Mouse (Mus musculus) CH12.LX (cell line): Measurements from ENCODE around the gene Gch1.

Experiments
- BHLHE40 ChIP-seq: IDR thresholded peaks from 2 replicates; pipeline ENCODE4 v1.6.1; 2011; ENCODE audit warnings: mild to moderate bottlenecking, low read depth, low read length, improper control_type of control experiment
- CTCF ChIP-seq, 2 experiments: IDR thresholded peaks in 1 of 2; conservative IDR thresholded peaks in 1 of 2; 2 replicates each; pipeline ENCODE4 v1.5.1; 2011 to 2012; ENCODE audit warnings: low read depth in 2 of 2, low read length in 2 of 2, improper control_type of control experiment in 1 of 2, inconsistent platforms in 1 of 2, mild to moderate bottlenecking in 1 of 2, moderate library complexity in 1 of 2
- ELF1 ChIP-seq: IDR thresholded peaks from 2 replicates; pipeline ENCODE4 v1.6.1; 2014; ENCODE audit warnings: low read depth, mild to moderate bottlenecking, inconsistent platforms, low read length, improper control_type of control experiment
- EP300 ChIP-seq: IDR thresholded peaks from 2 replicates; pipeline ENCODE4 v1.6.1; 2011; ENCODE audit warnings: low read length, improper control_type of control experiment
- MEF2A ChIP-seq: IDR thresholded peaks from 2 replicates; pipeline ENCODE4 v1.6.1; 2014; ENCODE audit warnings: low read depth, mild to moderate bottlenecking, inconsistent platforms, low read length, improper control_type of control experiment, borderline replicate concordance
- MXI1 ChIP-seq: IDR thresholded peaks from 2 replicates; pipeline ENCODE4 v1.6.1; 2011; ENCODE audit warnings: mild to moderate bottlenecking, low read depth, low read length, improper control_type of control experiment
- NRF1 ChIP-seq: IDR thresholded peaks from 2 replicates; pipeline ENCODE4 v1.6.1; 2014; ENCODE audit warnings: low read depth, mild to moderate bottlenecking, inconsistent platforms, low read length, improper control_type of control experiment, moderate library complexity
- POLR2A ChIP-seq: IDR thresholded peaks from 2 replicates; pipeline ENCODE4 v1.6.1; 2011; ENCODE audit warnings: low read depth, mild to moderate bottlenecking, improper control_type of control experiment, low read length
- TBP ChIP-seq: conservative IDR thresholded peaks from 2 replicates; pipeline ENCODE4 v1.6.1; 2011; ENCODE audit warnings: low read depth, low read length, improper control_type of control experiment

GRCm38 (mm10) chr14:47181497-47182290, 7.5 kb downstream of the Gch1 start:
- TF ChIP-seq TBP (no peak), CTCF (conservative IDR thresholded peaks at IDR 0.05 in 1 of 2, IDR thresholded peaks at IDR 0.05 in 1 of 2; ENCODE audit: low read depth in 2 of 2, low read length in 2 of 2) (peak; percentile 60 to 62), MEF2A (no peak), EP300 (no peak), BHLHE40 (no peak), POLR2A (no peak), NRF1 (no peak), ELF1 (no peak), MXI1 (no peak)
